Comparison of ENCODE assay signal across 21 mouse cellular contexts in the genomic region with DNA sequence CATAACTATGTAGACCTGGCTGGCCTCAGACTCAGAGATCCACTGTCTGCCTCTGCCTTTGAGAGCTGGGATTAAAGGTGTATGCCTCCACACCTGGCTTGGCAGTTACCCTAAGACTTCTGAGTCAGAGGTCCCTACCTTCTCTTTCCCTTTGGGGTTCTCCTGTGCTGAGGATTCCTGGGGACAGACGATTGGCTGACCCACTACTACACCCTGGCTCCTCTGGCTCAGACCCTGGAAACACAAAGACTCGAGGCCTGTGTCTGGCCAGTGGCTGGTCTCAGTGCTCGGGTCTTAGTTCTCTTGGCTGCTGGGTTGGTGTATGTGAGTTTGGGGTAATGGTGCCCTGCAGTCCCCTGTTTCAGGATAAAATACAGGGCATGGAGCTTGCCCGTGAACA. TPM values are rescaled to one million over a fixed set of nuclear protein-coding genes. Genes with fewer than 3 reads are reported as not detected.
DNase-seq lines count a peak whose midpoint lies in the region; ATAC-seq and TF ChIP-seq lines count a peak whose summit lies in the region.
"Had no signal": no experiment of that assay in that cellular context is flagged by ENCODE, and none has a peak within 500 bp of the region (broad histone marks: within the 10 kb centered on the region; RNA-seq: fewer than 3 reads in every experiment).

No protein-coding gene starts in this region.

- H3K4me1 ChIP-seq in forebrain, embryonic 10.5 days, result peaks cover 18% of the 10 kb centered on the region
- peaks cover 7% of the 10 kb centered on the region; the same call in 1 of the 2 replicates for H3K4me1 ChIP-seq in forebrain, embryonic 12.5 days
- peaks cover 13% of the 10 kb centered on the region for H3K4me1 ChIP-seq in hindbrain, embryonic 12.5 days
- H3K4me1 ChIP-seq in hindbrain, embryonic 16.5 days (ENCODE audit: control insufficient read depth, insufficient read depth, low read depth, low read length), result peaks cover 6% of the 10 kb centered on the region
- peaks cover 27% of the 10 kb centered on the region for H3K4me1 ChIP-seq in embryonic facial prominence, embryonic 12.5 days
- peaks cover 42% of the 10 kb centered on the region for H3K4me1 ChIP-seq in limb, embryonic 14.5 days (ENCODE audit: control insufficient read depth, insufficient read depth, low read length)
- H3K4me1 ChIP-seq: liver, embryonic 13.5 days had no signal

- no peak for DNase-seq in forebrain, embryonic 10.5 days (ENCODE audit: extremely low spot score, low spot score)
- DNase-seq in limb, embryonic 14.5 days (ENCODE audit: low spot score), result peak; percentile 13
- no peak for DNase-seq in left cerebral cortex, postnatal 10 days (ENCODE audit: extremely low spot score in 1 of 2, low spot score in 2 of 2)
- no peak for DNase-seq in spleen, postnatal 10 days (ENCODE audit: low spot score in 2 of 2)
- DNase-seq: kidney, adult 11 months; kidney, postnatal 36 days; layer of hippocampus, postnatal 36 days; liver, embryonic 13.5 days; midbrain, embryonic 14.5 days had no signal

- H3K36me3 ChIP-seq in forebrain, embryonic 10.5 days (replicated peaks), result peaks cover 16% of the 10 kb centered on the region
- no peaks in the 10 kb centered on the region for H3K36me3 ChIP-seq in forebrain, embryonic 12.5 days (replicated peaks)
- no peaks in the 10 kb centered on the region for H3K36me3 ChIP-seq in hindbrain, embryonic 12.5 days
- H3K36me3 ChIP-seq in hindbrain, embryonic 16.5 days (ENCODE audit: control insufficient read depth, insufficient read depth, low read length), result no peaks in the 10 kb centered on the region
- H3K36me3 ChIP-seq in embryonic facial prominence, embryonic 12.5 days, result no peaks in the 10 kb centered on the region
- no peaks in the 10 kb centered on the region for H3K36me3 ChIP-seq in limb, embryonic 14.5 days (ENCODE audit: control insufficient read depth, insufficient read depth, low read length)
- H3K36me3 ChIP-seq: liver, embryonic 13.5 days had no signal

- no peaks in the 10 kb centered on the region for H3K9me3 ChIP-seq in forebrain, embryonic 10.5 days
- no peaks in the 10 kb centered on the region for H3K9me3 ChIP-seq in forebrain, embryonic 12.5 days
- no peaks in the 10 kb centered on the region for H3K9me3 ChIP-seq in hindbrain, embryonic 12.5 days (replicated peaks)
- H3K9me3 ChIP-seq in hindbrain, embryonic 16.5 days (ENCODE audit: control insufficient read depth, low read length), result no peaks in the 10 kb centered on the region
- no peaks in the 10 kb centered on the region for H3K9me3 ChIP-seq in embryonic facial prominence, embryonic 12.5 days
- H3K9me3 ChIP-seq in limb, embryonic 14.5 days (ENCODE audit: control insufficient read depth, low read length), result no peaks in the 10 kb centered on the region
- H3K9me3 ChIP-seq: liver, embryonic 13.5 days had no signal

- WGBS in forebrain, embryonic 10.5 days, result 61% methylated on average over 4 of the region's 4 CpGs
- WGBS in forebrain, embryonic 12.5 days, result 53% methylated on average over 4 of the region's 4 CpGs
- WGBS in hindbrain, embryonic 12.5 days, result 45% methylated on average over 4 of the region's 4 CpGs
- WGBS in hindbrain, embryonic 16.5 days, result 34% methylated on average over 4 of the region's 4 CpGs
- 66% methylated on average over 4 of the region's 4 CpGs for WGBS in embryonic facial prominence, embryonic 12.5 days
- 40% methylated on average over 4 of the region's 4 CpGs for WGBS in limb, embryonic 14.5 days

- intact Hi-C loops in left cerebral cortex, postnatal 10 days (cut with DNase I), result no loop called here

- no peaks in the 10 kb centered on the region for H3K27me3 ChIP-seq in forebrain, embryonic 10.5 days (ENCODE audit: poor library complexity, severe bottlenecking)
- H3K27me3 ChIP-seq in forebrain, embryonic 12.5 days, result no peaks in the 10 kb centered on the region
- H3K27me3 ChIP-seq in hindbrain, embryonic 12.5 days, result no peaks in the 10 kb centered on the region
- no peaks in the 10 kb centered on the region for H3K27me3 ChIP-seq in hindbrain, embryonic 16.5 days (replicated peaks; ENCODE audit: control insufficient read depth, insufficient read depth, low read length)
- no peaks in the 10 kb centered on the region for H3K27me3 ChIP-seq in embryonic facial prominence, embryonic 12.5 days
- no peaks in the 10 kb centered on the region for H3K27me3 ChIP-seq in limb, embryonic 14.5 days (ENCODE audit: control insufficient read depth, insufficient read depth, low read length)

- H3K4me3 ChIP-seq in forebrain, embryonic 10.5 days, result no peak overlapping the region
- no peak overlapping the region for H3K4me3 ChIP-seq in forebrain, embryonic 12.5 days (replicated peaks)
- no peak overlapping the region for H3K4me3 ChIP-seq in hindbrain, embryonic 12.5 days
- no peak overlapping the region for H3K4me3 ChIP-seq in hindbrain, embryonic 16.5 days (ENCODE audit: low read length)
- H3K4me3 ChIP-seq in embryonic facial prominence, embryonic 12.5 days, result no peak overlapping the region
- H3K4me3 ChIP-seq in limb, embryonic 14.5 days (replicated peaks; ENCODE audit: low read length), result no peak overlapping the region
- H3K4me3 ChIP-seq: liver, embryonic 13.5 days had no signal

- no peak overlapping the region for H3K4me2 ChIP-seq in forebrain, embryonic 12.5 days
- H3K4me2 ChIP-seq in hindbrain, embryonic 12.5 days (replicated peaks), result no peak overlapping the region
- H3K4me2 ChIP-seq in hindbrain, embryonic 16.5 days (ENCODE audit: low read length), result no peak overlapping the region
- H3K4me2 ChIP-seq in embryonic facial prominence, embryonic 12.5 days (replicated peaks), result no peak overlapping the region
- H3K4me2 ChIP-seq in limb, embryonic 14.5 days (replicated peaks; ENCODE audit: low read depth, low read length, severe bottlenecking), result peak overlapping the region; percentile 28; the same call in 1 of the 2 replicates
- H3K4me2 ChIP-seq: hindbrain, embryonic 14.5 days; liver, embryonic 13.5 days had no signal

- H3K27ac ChIP-seq in forebrain, embryonic 10.5 days, result 0 out of 2 replicates have a peak overlapping the region, but pooled peaks have one; percentile 25
- H3K27ac ChIP-seq in forebrain, embryonic 12.5 days, result no peak overlapping the region
- 0 out of 2 replicates have a peak overlapping the region, but pooled peaks have one; percentile 1 for H3K27ac ChIP-seq in hindbrain, embryonic 12.5 days
- no peak overlapping the region for H3K27ac ChIP-seq in hindbrain, embryonic 16.5 days (ENCODE audit: low read depth, low read length)
- H3K27ac ChIP-seq in embryonic facial prominence, embryonic 12.5 days, result peak overlapping the region; percentile 77
- H3K27ac ChIP-seq in limb, embryonic 14.5 days (replicated peaks; ENCODE audit: low read depth, low read length), result peak overlapping the region; percentile 95
- H3K27ac ChIP-seq: hindbrain, embryonic 14.5 days; liver, embryonic 13.5 days; macrophage had no signal

- no peak for ATAC-seq in forebrain, embryonic 12.5 days (ENCODE audit: low FRiP score)
- ATAC-seq in hindbrain, embryonic 12.5 days (ENCODE audit: low FRiP score), result no peak
- no peak for ATAC-seq in hindbrain, embryonic 16.5 days
- no peak for ATAC-seq in embryonic facial prominence, embryonic 12.5 days (ENCODE audit: insufficient number of reproducible peaks, insufficient read depth, low FRiP score, low TSS enrichment)
- no peak for ATAC-seq in limb, embryonic 14.5 days (ENCODE audit: low FRiP score, low read depth)

- H3K9ac ChIP-seq in forebrain, embryonic 12.5 days, result no peak overlapping the region
- no peak overlapping the region for H3K9ac ChIP-seq in hindbrain, embryonic 12.5 days
- no peak overlapping the region for H3K9ac ChIP-seq in hindbrain, embryonic 16.5 days (ENCODE audit: low read depth, low read length)
- H3K9ac ChIP-seq in embryonic facial prominence, embryonic 12.5 days, result no peak overlapping the region
- H3K9ac ChIP-seq in limb, embryonic 14.5 days (ENCODE audit: low read depth, low read length, severe bottlenecking), result no peak overlapping the region
- H3K9ac ChIP-seq: hindbrain, embryonic 14.5 days; liver, embryonic 13.5 days had no signal

- TF ChIP-seq POLR2A in limb, embryonic 14.5 days (IDR thresholded peaks at IDR 0.05; ENCODE audit: borderline replicate concordance, extremely low read depth, insufficient read depth, insufficient read length), result no peak

RNA-seq across cellular contexts. Expression of gene Rmi2, which starts 16.0 kb away (rescaled TPM):
- 5.0 and 5.2 TPM in 2 replicates for polyA plus RNA-seq in forebrain, embryonic 10.5 days (2016; fragmentation: Nextera tagmentation; extraction: Ambion mirVana)
- polyA plus RNA-seq in forebrain, embryonic 12.5 days (2016; fragmentation: Nextera tagmentation; extraction: Ambion mirVana), result 3.1 and 4.0 TPM in 2 replicates
- 2.1 and 2.2 TPM in 2 replicates for polyA plus RNA-seq in hindbrain, embryonic 12.5 days (2016; fragmentation: Nextera tagmentation; extraction: Ambion mirVana)
- 0.70 and 0.74 TPM in 2 replicates for polyA plus RNA-seq in hindbrain, embryonic 16.5 days (2015; fragmentation: Nextera tagmentation; extraction: Ambion mirVana)
- polyA plus RNA-seq in embryonic facial prominence, embryonic 12.5 days (2016; fragmentation: Nextera tagmentation; extraction: Ambion mirVana), result 4.6 and 4.7 TPM in 2 replicates
- 7.3 and 7.7 TPM in 2 replicates for polyA plus RNA-seq in limb, embryonic 14.5 days (2012; rRNA removed)
- 3.2 and 3.4 TPM in 2 replicates for polyA plus RNA-seq in limb, embryonic 14.5 days (2014; fragmentation: Nextera tagmentation; extraction: Ambion mirVana)
- under 1 TPM; 0.19 to 0.51 TPM for total RNA-seq in left cerebral cortex, postnatal 10 days (2021)

RNA-seq across cellular contexts. Expression of gene Gm11172, which starts 38.2 kb away (rescaled TPM):
- not detected in 2 replicates for polyA plus RNA-seq in forebrain, embryonic 10.5 days (2016; fragmentation: Nextera tagmentation; extraction: Ambion mirVana)
- not detected in 2 replicates for polyA plus RNA-seq in forebrain, embryonic 12.5 days (2016; fragmentation: Nextera tagmentation; extraction: Ambion mirVana)
- not detected in 2 replicates for polyA plus RNA-seq in hindbrain, embryonic 12.5 days (2016; fragmentation: Nextera tagmentation; extraction: Ambion mirVana)
- polyA plus RNA-seq in hindbrain, embryonic 16.5 days (2015; fragmentation: Nextera tagmentation; extraction: Ambion mirVana), result not detected in 2 replicates
- polyA plus RNA-seq in embryonic facial prominence, embryonic 12.5 days (2016; fragmentation: Nextera tagmentation; extraction: Ambion mirVana), result not detected in 2 replicates
- polyA plus RNA-seq in limb, embryonic 14.5 days (2012; rRNA removed), result not detected in 2 replicates
- polyA plus RNA-seq in limb, embryonic 14.5 days (2014; fragmentation: Nextera tagmentation; extraction: Ambion mirVana), result not detected in 2 replicates
- not detected for total RNA-seq in left cerebral cortex, postnatal 10 days (2021)
- total RNA-seq: adrenal gland, adult 18-20 months; gastrocnemius, postnatal 25 days; layer of hippocampus, postnatal 36 days had no signal
- polyA plus RNA-seq: brain, embryonic 14.5 days; forebrain, embryonic 16.5 days; hindbrain, embryonic 14.5 days; liver, embryonic 13.5 days; macrophage; midbrain, embryonic 14.5 days; small intestine, adult 2 months; testis, adult 2 months had no signal

RNA-seq across cellular contexts. Expression of gene Prm1, which starts 45.3 kb away (rescaled TPM):
- polyA plus RNA-seq in forebrain, embryonic 10.5 days (2016; fragmentation: Nextera tagmentation; extraction: Ambion mirVana), result not detected in 2 replicates
- polyA plus RNA-seq in forebrain, embryonic 12.5 days (2016; fragmentation: Nextera tagmentation; extraction: Ambion mirVana), result not detected in 2 replicates
- polyA plus RNA-seq in hindbrain, embryonic 12.5 days (2016; fragmentation: Nextera tagmentation; extraction: Ambion mirVana), result 0.57 TPM in 1 of 2 replicates, not detected in the other
- polyA plus RNA-seq in hindbrain, embryonic 16.5 days (2015; fragmentation: Nextera tagmentation; extraction: Ambion mirVana), result 0.51 TPM in 1 of 2 replicates, not detected in the other
- not detected in 2 replicates for polyA plus RNA-seq in embryonic facial prominence, embryonic 12.5 days (2016; fragmentation: Nextera tagmentation; extraction: Ambion mirVana)
- polyA plus RNA-seq in limb, embryonic 14.5 days (2012; rRNA removed), result not detected in 2 replicates
- not detected in 2 replicates for polyA plus RNA-seq in limb, embryonic 14.5 days (2014; fragmentation: Nextera tagmentation; extraction: Ambion mirVana)
- total RNA-seq in left cerebral cortex, postnatal 10 days (2021), result not detected
- total RNA-seq: adrenal gland, adult 18-20 months; gastrocnemius, postnatal 25 days; layer of hippocampus, postnatal 36 days had no signal
- polyA plus RNA-seq: brain, embryonic 14.5 days; forebrain, embryonic 16.5 days; liver, embryonic 13.5 days; macrophage; midbrain, embryonic 14.5 days; small intestine, adult 2 months had no signal

RNA-seq across cellular contexts. Expression of gene Prm2, which starts 55.0 kb away (rescaled TPM):
- polyA plus RNA-seq in forebrain, embryonic 10.5 days (2016; fragmentation: Nextera tagmentation; extraction: Ambion mirVana), result not detected in 2 replicates
- not detected in 2 replicates for polyA plus RNA-seq in forebrain, embryonic 12.5 days (2016; fragmentation: Nextera tagmentation; extraction: Ambion mirVana)
- not detected in 2 replicates for polyA plus RNA-seq in hindbrain, embryonic 12.5 days (2016; fragmentation: Nextera tagmentation; extraction: Ambion mirVana)
- not detected in 2 replicates for polyA plus RNA-seq in hindbrain, embryonic 16.5 days (2015; fragmentation: Nextera tagmentation; extraction: Ambion mirVana)
- polyA plus RNA-seq in embryonic facial prominence, embryonic 12.5 days (2016; fragmentation: Nextera tagmentation; extraction: Ambion mirVana), result not detected in 2 replicates
- polyA plus RNA-seq in limb, embryonic 14.5 days (2012; rRNA removed), result not detected in 2 replicates
- not detected in 2 replicates for polyA plus RNA-seq in limb, embryonic 14.5 days (2014; fragmentation: Nextera tagmentation; extraction: Ambion mirVana)
- total RNA-seq in left cerebral cortex, postnatal 10 days (2021), result not detected
- total RNA-seq: adrenal gland, adult 18-20 months; gastrocnemius, postnatal 25 days; layer of hippocampus, postnatal 36 days had no signal
- polyA plus RNA-seq: brain, embryonic 14.5 days; forebrain, embryonic 16.5 days; hindbrain, embryonic 14.5 days; liver, embryonic 13.5 days; macrophage; midbrain, embryonic 14.5 days; small intestine, adult 2 months had no signal

Comparison
In these comparisons a context has a peak if more than half of its experiments do, and no peak if none do; other contexts are left out.
1. H3K27ac ChIP-seq: peak in forebrain, embryonic 10.5 days (single experiment), hindbrain, embryonic 12.5 days (single experiment), embryonic facial prominence, embryonic 12.5 days (single experiment) and limb, embryonic 14.5 days (single experiment); none in forebrain, embryonic 12.5 days (single experiment) and hindbrain, embryonic 16.5 days (single experiment).